Mouse (Mus musculus) forelimb bud, embryonic 11.5 days (tissue): ENCODE data around the gene Kif26b.

Experiments used
- DNase-seq: peaks from one replicate; pipeline ENCODE4 v3.0.0-alpha.2; 2012; ENCODE audit warnings: low read depth, low spot score

Kif26b gene

DNA sequence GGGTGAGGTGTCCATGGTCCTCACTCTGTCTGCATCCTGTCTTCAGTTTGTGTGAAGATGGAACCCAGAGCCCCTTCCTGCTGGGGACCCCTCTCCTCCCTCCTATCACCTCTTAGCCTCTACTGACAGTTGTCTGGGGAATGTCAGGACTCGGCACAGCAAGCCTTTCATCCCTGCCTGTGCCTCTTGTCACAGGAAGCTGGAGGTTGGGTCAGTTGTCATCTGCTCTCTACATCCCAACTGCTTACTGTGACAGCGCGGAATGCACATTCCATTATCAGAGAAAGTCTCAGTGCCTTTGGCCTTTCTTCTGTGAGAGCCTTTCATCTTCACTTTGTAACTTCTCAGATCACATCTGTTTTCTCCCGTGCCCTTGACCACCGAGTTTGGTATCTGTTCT is 132.6 kb downstream of the Kif26b start:
- DNase-seq, result peak; percentile 31

DNA sequence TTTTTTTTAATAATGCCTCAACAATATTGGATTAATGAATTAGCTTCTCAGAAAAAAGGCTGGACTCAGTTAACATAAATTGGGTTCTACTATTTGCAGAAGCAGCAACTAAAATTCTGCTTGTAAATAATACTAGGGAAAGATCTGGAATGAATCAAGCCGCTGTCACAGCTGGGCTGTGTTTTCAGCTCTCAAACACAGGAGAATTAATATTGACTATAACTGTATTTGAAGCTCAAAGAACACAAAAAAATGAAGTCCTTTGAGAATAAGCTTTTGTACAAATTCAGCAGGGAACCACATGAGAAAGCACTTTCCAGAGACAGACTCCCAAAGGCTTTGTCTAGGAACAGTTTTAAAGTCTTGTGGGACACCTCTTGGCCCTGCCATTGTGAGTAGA is 134.6 kb downstream of the Kif26b start:
- DNase-seq, result peak; percentile 46

DNA sequence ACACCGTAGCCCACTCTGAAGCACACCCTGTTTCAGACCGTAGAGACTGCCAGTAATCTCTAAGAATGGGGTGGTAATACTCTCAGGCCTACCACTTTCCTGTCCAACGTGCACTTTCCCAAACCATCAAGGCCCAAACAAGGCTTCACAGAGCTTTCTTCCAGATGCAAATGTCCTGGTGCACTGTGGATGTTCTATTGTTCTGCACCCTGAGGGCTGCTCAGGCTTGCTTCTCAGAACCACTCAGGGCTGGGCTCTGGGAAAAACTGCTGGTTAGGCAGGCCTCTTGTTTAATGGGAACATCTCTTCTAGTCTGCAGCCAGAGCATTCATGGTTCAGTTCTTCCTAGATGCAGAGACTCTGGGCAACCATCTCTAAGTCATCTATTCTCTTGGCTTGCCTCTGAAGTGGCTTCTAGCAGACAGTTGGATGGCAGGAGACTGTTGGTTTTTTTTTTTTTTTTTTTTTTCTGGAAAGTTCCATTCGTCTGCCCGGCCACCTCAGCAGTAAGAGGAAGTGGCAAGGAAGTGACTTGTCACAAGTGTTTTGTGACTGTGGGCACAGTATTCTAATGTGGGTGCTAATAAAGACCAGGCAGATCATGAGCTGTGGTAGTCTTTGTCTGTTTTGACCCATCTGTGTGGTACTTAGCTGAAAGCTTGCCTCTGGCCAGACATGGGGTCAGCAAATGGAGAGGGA is 135.5 kb downstream of the Kif26b start:
- DNase-seq, result no peak

DNA sequence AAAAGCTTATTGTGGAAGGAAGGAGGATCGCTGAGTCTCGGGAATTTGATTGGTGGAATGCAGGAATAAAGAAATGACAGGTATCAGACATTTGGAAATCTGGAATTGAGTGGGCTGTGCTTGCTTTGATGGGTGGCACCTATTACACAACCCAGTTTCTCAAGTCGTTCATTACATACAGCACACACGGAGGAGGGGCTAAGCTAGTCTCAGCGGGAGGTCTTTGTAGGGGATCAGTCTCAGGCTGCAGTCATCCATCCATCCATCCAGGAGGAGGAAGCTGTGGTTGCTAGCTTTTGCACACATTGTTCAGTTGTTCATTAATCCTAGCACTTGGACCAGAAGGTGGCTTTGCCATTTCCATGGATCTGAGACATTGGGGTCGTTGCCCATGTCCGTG is 137.6 kb downstream of the Kif26b start:
- DNase-seq, result no peak

DNA sequence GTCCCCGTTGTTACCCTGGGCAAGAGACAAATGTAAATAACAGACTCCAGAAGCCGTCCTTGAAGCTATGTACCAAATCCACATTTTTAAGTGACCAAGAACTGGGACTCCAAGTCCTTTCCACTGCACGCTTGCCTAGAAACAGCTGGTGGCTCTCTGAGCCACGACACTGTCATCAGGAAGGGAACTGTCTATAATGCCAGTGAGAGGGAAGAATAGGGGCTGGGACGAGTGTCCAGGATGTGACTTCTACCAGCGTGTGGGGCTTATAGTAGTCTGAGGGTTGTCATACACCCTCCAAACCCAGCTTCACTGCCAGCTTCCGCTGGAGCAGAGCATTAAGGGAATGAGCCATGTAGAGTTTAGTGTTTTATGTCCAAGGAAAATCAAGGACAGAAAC is 138.9 kb downstream of the Kif26b start:
- DNase-seq, result no peak

DNA sequence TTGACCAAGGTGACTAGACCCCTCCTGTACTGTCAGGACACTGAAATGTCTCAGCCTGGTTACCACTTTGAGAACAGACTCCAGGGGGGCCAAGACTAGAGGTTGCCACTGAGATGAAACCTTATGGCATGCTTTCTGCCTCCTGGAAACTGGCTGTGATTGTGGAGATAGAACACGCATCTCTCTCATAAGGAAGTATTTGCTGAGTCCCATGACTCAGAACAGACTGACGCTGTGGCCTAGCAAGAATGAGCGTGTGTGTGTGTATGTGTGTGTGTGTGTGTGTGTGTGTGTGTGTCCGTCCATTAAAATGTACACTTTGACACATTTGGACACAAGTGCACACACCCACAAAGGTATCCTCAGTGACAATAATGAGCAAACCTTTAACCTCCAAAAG is 140.0 kb downstream of the Kif26b start:
- no peak for DNase-seq

DNA sequence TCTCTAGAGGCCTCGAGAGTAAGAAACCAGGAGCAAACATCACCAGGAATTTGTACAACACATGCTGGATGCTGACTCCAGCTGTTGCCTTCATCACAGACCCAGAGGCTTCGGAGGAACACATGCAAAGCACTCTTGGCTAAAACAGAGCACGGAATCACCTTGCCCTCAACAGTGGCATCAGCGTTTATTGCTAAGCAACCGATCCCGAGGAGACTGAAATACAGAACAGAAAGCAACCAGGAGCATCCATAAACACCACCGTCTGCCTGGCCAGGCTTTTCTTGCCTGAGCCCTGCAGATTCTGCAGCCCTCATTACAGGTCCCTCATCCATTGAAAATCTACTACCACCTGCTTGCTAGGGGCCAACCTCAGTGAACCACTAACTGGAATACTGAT is 144.1 kb downstream of the Kif26b start:
- peak; percentile 47 for DNase-seq

DNA sequence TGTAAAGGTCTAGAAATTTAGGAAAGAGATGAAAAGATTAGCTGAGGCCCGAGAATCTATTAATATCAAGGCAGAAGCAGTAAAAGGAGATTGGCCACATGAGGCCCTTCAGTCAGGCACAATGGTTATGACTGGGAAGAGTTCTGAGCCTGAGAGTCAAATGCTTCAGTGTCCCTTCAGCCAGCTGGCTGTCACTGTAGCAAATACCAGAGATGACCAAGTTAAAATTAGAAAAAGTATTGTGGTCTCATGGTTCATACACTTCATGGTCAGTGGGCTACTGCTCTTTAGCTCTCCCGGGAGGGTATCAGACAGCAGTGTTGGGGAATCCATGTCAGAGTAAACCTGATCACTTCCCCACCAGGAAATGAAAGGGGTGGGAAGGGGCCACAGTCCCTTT is 144.6 kb downstream of the Kif26b start:
- no peak for DNase-seq

DNA sequence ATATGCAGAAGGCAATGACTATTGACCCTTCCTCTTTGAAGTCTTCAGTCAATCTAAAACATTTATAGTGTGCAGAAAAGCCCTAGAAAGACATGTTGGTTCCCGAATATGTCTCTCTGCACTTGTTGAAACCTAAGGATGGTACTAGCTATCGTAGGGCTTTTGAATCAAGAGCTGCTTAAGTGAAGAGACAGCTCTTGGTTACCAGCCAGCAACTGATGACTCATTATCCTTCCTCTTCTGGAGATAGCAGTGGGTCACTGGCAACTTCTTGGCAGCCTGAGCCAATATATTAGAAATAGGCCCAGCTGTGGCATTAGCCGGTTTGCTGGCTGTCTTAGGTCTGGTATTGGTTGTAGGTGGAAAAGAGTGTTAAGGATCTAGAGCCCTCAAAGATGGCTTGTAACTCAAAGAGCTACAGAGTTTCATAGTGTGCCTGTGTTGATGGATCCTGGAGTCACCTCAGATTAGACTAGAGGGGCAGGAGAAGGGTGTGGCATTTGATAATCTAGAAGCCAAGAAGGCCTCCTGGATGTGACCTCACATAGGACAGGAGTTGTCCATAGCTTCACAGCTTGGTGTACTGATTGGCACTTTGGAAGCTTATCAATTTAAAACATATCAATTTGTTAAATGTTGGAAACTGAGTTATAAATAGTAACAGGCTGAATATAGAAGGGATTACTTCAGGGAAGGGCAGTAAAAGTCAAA is 146.8 kb downstream of the Kif26b start:
- no peak for DNase-seq

DNA sequence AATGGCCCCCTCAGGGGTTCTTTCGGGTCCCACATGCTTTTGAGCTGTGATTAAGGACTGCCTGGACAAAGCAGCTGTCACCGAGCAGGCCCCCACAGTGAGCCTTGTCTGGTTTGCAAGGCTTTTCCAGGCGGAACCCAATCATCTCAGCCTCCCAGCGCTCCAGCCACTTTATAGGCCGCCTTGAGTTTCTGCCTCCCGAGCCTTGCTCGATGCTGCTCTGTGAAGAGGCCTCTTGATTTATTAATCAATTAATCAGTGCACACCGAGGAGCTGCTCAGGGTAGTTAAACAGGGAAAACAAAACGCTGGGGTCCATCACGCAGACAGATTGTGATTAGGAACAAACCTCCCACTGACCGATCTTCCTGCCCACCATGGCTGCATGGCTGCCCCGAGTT is 148.2 kb downstream of the Kif26b start:
- DNase-seq, result no peak

DNA sequence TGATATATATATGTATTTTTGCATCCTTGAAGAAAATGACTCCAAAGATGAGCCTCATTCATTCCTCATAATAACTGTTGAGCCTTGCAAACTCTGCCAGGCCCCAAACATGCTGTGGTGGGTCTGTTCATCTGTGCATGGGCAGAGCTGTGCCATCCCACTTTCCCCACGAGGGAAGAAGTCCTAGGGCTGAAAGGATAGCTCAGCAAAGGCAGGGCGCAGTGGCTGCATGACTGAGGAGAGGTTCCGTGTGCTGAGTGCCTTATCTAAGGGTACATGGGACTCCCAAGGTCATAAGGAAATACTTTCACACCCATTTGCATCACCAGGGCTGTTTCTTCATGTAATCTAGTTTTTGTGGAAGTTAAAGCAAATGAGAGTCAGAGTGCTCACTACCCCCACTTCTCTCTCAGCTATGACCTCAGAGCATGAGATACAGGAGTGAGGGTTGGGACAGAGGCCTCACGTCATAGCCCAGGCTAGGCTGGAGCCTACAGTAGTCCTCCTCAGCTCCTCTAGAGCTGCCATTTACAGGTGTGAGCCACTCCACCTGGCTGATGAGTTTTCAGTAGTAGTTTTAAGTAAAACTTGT is 148.8 kb downstream of the Kif26b start:
- DNase-seq, result no peak

DNA sequence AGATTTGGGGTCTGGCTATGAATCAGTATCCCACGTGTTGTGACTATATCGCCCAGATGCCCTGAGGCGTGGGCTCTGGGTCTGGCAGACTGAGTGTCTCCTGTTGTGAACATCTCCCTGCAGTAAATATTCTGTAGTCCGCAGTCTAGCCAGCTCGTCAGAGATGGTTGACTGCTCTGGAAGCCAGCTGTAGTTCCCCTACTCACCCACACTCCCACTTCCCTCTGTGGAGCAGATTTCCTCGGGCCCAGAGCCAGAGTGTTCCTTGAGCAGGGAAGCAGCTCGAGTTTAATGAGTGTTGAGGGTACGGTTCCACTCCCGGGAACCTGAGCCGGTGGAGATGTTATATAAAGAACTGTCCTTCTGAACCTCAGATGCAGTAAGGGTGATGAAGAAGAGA is 154.7 kb downstream of the Kif26b start:
- no peak for DNase-seq

DNA sequence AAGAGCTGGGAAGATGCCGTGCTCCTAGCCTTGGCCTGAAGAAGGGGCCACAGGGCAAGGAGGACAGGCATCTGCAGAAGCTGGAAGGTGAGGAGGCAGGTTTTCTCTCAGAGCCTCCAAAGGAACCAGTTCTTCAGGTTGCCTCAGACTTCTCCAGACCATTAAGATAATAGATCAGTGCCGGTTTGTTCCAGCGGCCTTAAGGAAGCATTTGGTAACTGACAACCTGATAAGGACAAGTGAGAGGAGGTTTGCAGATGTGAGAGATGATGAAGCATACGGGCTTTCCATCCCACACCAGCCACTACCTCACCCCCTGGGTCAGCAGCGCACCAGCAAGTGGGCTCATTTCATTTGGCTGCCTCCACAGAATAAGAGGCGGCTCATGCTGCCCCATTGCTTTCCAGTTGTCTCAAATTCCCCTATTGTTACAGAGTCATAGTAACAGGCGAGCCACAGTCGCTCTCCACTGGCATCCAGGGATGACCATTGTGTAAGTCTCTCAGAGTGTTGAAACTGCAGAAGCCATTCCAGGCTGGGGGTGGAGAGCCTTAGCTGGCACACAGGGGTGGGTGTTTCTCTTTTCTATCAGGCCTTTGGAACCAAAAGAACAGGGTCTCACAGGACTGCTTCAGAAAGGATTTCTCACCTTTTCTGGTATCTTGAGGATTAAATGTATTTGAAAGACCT is 156.2 kb downstream of the Kif26b start:
- no peak for DNase-seq

DNA sequence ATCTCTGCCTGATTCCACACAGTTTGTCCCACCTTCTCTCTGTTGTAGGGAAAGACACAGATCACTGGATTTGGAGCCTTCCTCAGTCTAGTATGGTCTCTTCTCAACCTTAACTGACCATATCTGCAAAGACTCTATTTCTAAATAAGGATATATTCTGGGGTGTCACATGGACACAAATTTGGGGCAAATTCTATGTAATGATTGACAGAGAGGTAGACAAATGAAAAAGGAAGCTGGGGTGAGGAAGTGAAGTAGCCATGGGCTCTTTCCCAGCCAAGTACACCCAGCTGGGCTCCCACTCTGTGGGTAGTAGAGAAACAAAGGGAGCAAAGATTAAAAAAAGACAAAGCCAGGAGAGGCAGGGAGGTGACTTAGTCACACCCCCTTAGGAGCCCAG is 158.0 kb downstream of the Kif26b start:
- no peak for DNase-seq

DNA sequence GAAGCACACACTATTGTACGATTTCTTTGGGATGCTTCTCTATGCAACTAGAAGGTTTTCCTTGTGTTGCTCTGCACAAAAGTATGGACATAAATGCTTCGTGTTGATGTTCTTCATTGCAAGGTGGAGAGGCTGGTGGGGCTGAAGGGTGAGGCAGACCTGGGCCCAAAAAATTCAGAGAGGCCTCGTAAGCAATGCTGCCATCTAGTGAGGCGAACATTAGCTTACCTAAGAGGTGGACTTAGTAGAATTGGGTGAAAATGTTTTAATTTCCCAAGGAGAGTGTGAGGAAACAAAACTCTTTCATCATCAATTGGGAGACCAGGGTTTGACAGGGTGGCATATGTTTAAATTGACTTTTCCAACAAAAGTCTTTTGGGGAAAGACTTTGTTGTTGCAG is 160.6 kb downstream of the Kif26b start:
- peak; percentile 23 for DNase-seq

DNA sequence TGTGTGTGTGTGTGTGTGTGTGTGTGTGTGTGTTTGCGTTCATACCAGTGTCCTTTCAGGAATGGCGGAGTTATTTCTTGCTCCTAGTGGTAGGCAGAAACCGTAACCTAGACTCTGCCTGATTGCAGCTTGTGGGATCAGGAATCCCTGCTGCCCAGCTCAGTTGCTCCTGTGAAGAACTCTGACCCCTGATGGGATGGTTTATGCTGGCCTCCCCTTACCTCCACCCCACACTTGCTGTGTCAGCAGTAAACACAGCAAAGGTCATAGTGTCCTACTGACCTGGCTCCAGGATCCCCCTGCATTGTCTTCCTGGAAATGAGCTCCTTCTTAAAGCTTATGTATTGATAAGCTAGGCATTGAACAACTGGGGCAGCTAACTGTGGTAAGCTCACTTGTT is 162.8 kb downstream of the Kif26b start:
- no peak for DNase-seq

DNA sequence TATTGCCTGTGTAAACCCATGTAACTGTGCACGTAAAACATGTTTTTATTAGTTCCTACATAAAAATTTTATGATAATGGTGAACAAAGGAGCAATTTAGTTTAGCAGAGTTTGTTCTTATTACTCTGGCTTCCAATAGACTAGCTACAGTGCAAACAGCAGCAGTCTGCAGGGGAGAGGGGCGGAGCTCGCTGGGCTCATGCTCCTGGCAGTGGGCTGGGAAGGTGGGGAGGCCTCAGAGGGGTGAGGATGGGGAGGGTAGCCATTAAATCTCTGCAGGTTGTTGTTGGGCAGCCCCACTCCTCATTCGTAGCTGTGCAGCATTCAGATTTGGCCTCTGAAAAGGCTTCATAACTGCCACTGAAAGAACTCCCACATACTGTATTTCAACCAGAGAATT is 171.2 kb downstream of the Kif26b start:
- DNase-seq, result no peak

DNA sequence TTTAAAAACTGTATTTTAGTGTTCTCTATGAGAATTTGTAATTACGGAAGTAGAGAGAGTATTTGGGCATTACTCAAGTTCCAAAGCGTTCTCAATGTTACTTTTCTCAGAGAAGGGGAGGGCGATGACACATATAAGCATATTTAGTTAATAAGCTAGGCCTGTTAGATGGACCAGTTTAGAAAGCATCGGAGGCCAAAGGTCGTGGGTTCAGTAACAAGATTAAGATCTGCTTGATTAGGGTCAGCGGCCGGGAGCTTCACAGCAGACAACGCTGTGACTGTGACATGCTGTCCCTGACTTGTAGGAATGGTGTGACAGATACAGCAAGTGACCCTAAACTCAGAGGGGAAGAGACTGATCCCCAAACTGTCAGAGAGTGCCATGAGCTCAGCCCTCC is 174.6 kb downstream of the Kif26b start:
- DNase-seq, result no peak

DNA sequence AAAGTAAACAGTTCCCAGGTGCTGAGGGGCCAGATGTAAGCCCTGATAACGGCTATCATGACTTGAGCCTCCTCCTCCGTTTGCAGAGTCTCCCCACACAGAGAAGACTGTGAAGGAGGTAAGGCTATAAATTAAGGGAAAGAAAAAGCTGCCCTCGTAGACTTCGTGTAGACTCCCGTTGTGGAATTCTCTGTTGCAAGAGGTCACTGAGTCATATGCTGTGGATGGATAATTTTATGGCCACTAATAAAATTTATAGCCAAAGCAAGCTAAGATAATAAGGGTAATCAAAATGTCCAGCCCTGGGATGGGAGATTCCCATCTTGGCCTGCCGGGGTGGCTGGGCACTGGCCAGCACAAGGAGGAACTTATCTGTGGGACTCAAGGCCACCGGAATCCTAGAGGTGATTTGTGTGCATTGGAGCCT is 179.0 kb downstream of the Kif26b start:
- DNase-seq, result no peak

DNA sequence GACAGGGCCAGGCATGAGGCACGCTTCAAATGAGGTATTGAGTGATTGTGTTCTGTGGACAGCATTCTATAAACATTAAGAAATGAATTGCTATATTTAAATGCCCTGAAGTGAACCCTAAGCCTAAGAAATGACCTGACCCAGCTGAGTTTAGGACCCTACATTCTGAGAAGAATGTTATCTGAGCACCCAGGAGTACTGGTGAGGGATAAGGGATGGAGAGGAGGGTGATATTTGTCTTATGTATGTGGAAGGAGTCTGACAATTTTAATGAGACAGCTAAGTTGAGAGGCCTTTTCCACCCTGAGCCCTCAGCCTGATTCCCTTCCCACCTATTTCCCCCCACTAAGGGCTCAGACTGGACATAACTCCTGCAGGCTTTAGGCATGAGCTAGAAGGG is 179.4 kb downstream of the Kif26b start:
- DNase-seq, result no peak

DNA sequence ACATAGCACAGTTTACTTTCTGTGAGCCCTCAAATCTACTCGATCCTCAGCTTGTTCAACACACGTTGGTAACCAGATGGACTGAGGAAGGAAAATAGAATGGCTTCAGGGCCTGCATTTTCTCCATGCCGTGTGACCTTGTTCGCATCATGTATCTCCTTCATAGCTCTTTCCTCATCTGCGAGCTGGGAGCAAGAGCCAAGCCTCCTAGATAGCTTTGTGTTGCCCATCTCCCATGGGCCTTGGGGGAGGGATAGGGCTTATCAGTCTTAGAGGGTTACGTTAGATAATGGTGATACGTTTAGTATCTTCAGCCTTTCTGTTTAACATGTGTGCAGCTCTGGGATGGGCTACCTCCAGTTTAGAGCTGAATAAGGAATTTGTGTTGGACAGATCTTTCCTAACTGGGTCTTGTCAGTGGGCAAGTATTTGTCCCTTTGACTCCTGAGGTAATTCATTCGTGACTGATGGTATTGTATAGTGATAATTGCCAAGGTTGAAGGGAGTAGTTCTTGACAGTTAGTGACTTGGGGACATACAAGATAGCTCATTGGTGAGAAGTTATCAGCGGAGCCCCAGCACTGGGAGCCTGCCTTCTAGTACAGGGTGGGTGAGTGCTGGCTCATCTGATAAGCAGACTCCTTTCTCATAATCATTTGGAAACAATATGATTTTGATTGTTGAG is 183.4 kb downstream of the Kif26b start:
- DNase-seq, result no peak

DNA sequence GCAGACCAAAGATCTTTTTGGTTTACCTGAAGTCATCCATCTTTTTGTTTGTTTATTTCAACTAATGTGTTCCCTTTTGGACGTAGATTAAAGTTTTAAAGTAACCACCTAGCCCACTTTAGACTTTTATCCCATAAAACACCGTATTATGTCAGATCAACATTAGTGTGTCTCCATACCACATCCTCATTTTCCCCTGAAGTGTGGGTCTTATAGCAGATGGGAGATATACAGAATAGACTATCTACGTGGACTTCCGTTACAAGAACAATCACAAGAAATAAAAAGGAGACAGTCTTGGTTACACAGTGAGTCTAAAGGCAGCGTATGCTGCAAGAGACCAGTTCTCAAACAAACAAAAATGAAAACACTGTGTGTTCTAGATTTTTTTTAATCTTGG is 185.3 kb downstream of the Kif26b start:
- no peak for DNase-seq
